Mouse (Mus musculus) hindbrain, embryonic 16.5 days (tissue): ENCODE data around the gene Ntf5. TPM values are rescaled to one million over a fixed set of nuclear protein-coding genes. Genes with fewer than 3 reads are reported as not detected.
"Not testable (repeated sequence)": the region's sequence is repeated elsewhere in the genome, so short reads cannot be mapped to it uniquely, and the experiment has no call there.

Experiments used
- ATAC-seq: fragments of 200-750 bp; cut with Nextera tagmentation; 2 replicates; pipeline ENCODE4 v1.8.0; 2017; ENCODE audit warnings: moderate TSS enrichment, moderate library complexity
- H3K27ac ChIP-seq: fragments of 300-500 bp; sonication (generic); 2 replicates; pipeline ENCODE4 v1.5.1; 2014; ENCODE audit warnings: low read depth, mild to moderate bottlenecking, control low read depth, low read length, moderate library complexity
- H3K27me3 ChIP-seq: fragments of 300-500 bp; sonication (generic); replicated peaks from 2 replicates; pipeline ENCODE4 v1.6.1; 2014; ENCODE audit warnings: low read length; ENCODE audit not compliant: control insufficient read depth, insufficient read depth
- H3K36me3 ChIP-seq: fragments of 300-500 bp; sonication (generic); 2 replicates; pipeline ENCODE4 v1.6.1; 2014; ENCODE audit warnings: mild to moderate bottlenecking, low read length, moderate library complexity, mixed read lengths; ENCODE audit not compliant: control insufficient read depth, insufficient read depth
- H3K4me1 ChIP-seq: fragments of 300-500 bp; sonication (generic); 2 replicates; pipeline ENCODE4 v1.6.1; 2014; ENCODE audit warnings: low read depth, low read length; ENCODE audit not compliant: control insufficient read depth, insufficient read depth
- H3K4me2 ChIP-seq: fragments of 300-500 bp; sonication (generic); 2 replicates; pipeline ENCODE4 v1.6.1; 2014; ENCODE audit warnings: mild to moderate bottlenecking, low read length, control low read depth, moderate library complexity
- H3K4me3 ChIP-seq: fragments of 300-500 bp; sonication (generic); 2 replicates; pipeline ENCODE4 v1.5.1; 2014; ENCODE audit warnings: mild to moderate bottlenecking, low read length, control low read depth, moderate library complexity
- H3K9ac ChIP-seq: fragments of 300-500 bp; sonication (generic); 2 replicates; pipeline ENCODE4 v1.6.1; 2014; ENCODE audit warnings: low read depth, mild to moderate bottlenecking, control low read depth, low read length, moderate library complexity
- H3K9me3 ChIP-seq: fragments of 300-500 bp; sonication (generic); 2 replicates; pipeline ENCODE4 v1.6.1; 2014; ENCODE audit warnings: mild to moderate bottlenecking, low read length, moderate library complexity; ENCODE audit not compliant: control insufficient read depth
- WGBS: fragments of 180-500 bp; shearing (Covaris S2); extraction: QIAGEN DNeasy Blood & Tissue Kit; methylation state at CpG from one replicate; pipeline ENCODE4 v1.1.7; 2014; 5-methylcytosine and 5-hydroxymethylcytosine counted together
- polyA plus RNA-seq: library from polyadenylated mRNA; unstranded; fragments of >200 nt; fragmentation: Nextera tagmentation; extraction: Ambion mirVana; gene quantifications from 2 replicates; pipeline ENCODE4 v1.2.1, GENCODE M21; 2015

Gene Ntf5
- polyA plus RNA-seq, 1 experiment from 2014 or later, result 0.15 TPM

GRCm38 (mm10) chr7:45396337-45396775 lies 17.1 kb upstream of the Ntf5 start:
- peak; percentile 31 for ATAC-seq
- WGBS, result 4% methylated on average over 3 of the region's 3 CpGs
- peak overlapping the region; percentile 48 for H3K4me3 ChIP-seq
- peak overlapping the region; percentile 60; the same call in 1 of the 2 replicates for H3K9ac ChIP-seq
- H3K4me1 ChIP-seq, result peaks cover 16% of the 10 kb centered on the region
- H3K27ac ChIP-seq, result peak overlapping the region; percentile 83
- not testable (repeated sequence) for H3K9me3 ChIP-seq, H3K36me3 ChIP-seq, H3K27me3 ChIP-seq
- peak overlapping the region; percentile 73 for H3K4me2 ChIP-seq

- Histone ChIP-seq H3K4me3 (no peak overlapping the region), H3K36me3 (peaks cover under 1% of the 10 kb centered on the region; the same call in 1 of the 2 replicates), H3K9me3 (no peaks in the 10 kb centered on the region), H3K4me2 (no peak overlapping the region), H3K27me3 (no peaks in the 10 kb centered on the region), H3K27ac (no peak overlapping the region), H3K4me1 (peaks cover 16% of the 10 kb centered on the region), H3K9ac (no peak overlapping the region)
- ATAC-seq, result no peak
- WGBS, result 79% methylated on average over 2 of the region's 2 CpGs
These were observed 16.7 kb upstream of the Ntf5 start for GRCm38 (mm10) chr7:45396787-45397186.

GRCm38 (mm10) chr7:45401521-45402085 lies 11.9 kb upstream of the Ntf5 start:
- Histone ChIP-seq H3K4me1 (peaks cover 5% of the 10 kb centered on the region; the same call in 1 of the 2 replicates), H3K9me3 (no peaks in the 10 kb centered on the region), H3K27me3 (peaks cover 19% of the 10 kb centered on the region), H3K9ac (no peak overlapping the region), H3K4me2 (no peak overlapping the region), H3K27ac (no peak overlapping the region), H3K36me3 (no peaks in the 10 kb centered on the region), H3K4me3 (no peak overlapping the region)
- ATAC-seq, result no peak
- WGBS, result 81% methylated on average over 10 of the region's 10 CpGs

DNA sequence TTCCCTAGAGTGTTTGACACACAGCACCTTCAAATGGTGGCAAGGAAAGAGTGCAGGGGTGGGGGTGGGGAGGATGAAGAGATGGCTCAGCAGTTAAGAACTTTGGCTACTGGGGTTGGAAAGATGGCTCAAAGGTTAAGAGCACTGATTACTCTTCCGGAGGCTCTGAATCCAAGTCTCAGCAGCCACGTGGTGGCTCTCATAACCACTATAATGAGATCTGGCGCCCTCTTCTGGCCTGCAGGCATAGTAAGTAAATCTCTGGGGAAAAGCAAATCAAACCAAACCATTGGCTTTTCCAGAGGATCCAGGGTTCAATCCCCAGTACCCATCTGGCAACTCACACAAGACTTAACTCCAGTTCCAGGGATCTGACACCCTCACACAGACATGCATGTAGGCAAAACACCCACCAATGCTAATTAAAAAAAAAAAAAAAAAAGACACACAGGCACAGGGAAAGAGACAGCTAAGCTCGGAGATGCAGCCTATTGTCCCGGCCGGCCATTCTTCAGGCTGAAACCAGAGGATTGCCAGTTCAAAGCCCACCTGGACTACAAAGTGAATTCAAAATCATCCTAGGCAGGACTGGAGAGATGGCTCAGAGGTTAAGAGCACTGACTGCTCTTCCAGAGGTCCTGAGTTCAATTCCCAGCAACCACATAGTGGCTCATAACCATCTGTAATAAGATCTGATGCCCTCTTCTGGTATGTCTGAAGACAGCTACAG lies 9.8 kb upstream of the Ntf5 start:
- Histone ChIP-seq H3K9ac (no peak overlapping the region), H3K4me2 (no peak overlapping the region)
- 46% methylated on average over 6 of the region's 6 CpGs for WGBS

DNA sequence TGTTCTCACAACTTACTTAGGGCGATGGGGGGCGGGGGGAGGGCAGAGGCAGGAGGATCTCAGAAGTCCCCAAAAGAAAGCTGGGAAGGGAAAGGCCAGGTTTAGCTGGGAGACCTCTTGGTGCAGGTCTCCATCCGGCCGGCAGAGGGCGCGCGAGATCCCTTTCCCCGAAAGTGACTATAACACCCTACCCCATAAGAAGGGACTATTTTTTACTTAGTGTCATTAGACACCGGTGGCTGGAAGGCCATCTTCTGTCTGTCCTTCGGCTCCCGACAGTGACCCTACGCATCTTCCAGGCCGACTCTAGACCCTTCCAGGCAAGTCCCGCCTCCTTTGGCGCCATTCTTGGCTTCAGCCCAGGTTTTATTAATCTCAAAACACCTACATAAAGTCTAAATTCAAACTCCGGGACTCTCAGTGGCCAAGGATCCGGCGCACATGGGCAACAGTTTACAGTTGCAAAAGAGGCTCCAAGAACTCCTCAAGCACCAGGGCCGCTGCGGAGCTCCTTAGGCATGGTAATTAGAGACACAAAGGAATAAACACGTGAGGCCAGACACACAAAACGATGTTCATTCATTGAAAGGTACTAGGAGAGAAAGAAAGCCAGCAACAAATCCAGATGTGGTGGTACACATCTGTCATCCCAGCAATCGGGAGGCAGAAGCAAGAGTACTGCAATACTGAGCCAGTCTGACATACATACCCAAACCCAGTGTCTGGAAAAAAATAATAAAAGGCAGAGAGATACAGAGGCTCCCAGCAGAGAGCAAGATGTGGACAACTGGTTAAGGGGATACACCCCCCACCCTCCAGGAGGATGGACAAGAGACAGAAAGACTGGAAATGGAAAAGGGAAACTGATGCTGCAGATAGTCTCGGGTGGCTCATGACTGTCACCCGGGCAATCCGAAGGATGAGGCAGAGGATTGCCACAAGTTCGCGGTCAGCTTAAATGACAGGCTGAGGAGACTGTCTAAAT lies 8.1 kb upstream of the Ntf5 start, which contains the start of gene Kcna7:
Kcna7 (plus strand) TSS at position 563 of the 985 bp plus-strand sequence.
- Histone ChIP-seq H3K4me2 (peak within 1 kb of the TSS; percentile 58), H3K9ac (peak within 1 kb of the TSS; percentile 38), H3K9me3 (no peaks in the 10 kb centered on the region), H3K27me3 (peaks cover 56% of the 10 kb centered on the region), H3K36me3 (no peaks in the 10 kb centered on the region), H3K4me1 (peaks cover 7% of the 10 kb centered on the region; the same call in 1 of the 2 replicates), H3K4me3 (peak within 1 kb of the TSS; percentile 38), H3K27ac (no peak within 1 kb of the TSS)
- no peak for ATAC-seq
- 14% methylated on average over 22 of the region's 28 CpGs for WGBS

More for the DNA sequence above, 9.8 kb upstream of the Ntf5 start:
- Histone ChIP-seq H3K27ac (no peak overlapping the region), H3K9me3 (no peaks in the 10 kb centered on the region), H3K36me3 (no peaks in the 10 kb centered on the region), H3K4me3 (no peak overlapping the region), H3K27me3 (peaks cover 39% of the 10 kb centered on the region), H3K4me1 (peaks cover 7% of the 10 kb centered on the region; the same call in 1 of the 2 replicates)
- no peak for ATAC-seq

DNA sequence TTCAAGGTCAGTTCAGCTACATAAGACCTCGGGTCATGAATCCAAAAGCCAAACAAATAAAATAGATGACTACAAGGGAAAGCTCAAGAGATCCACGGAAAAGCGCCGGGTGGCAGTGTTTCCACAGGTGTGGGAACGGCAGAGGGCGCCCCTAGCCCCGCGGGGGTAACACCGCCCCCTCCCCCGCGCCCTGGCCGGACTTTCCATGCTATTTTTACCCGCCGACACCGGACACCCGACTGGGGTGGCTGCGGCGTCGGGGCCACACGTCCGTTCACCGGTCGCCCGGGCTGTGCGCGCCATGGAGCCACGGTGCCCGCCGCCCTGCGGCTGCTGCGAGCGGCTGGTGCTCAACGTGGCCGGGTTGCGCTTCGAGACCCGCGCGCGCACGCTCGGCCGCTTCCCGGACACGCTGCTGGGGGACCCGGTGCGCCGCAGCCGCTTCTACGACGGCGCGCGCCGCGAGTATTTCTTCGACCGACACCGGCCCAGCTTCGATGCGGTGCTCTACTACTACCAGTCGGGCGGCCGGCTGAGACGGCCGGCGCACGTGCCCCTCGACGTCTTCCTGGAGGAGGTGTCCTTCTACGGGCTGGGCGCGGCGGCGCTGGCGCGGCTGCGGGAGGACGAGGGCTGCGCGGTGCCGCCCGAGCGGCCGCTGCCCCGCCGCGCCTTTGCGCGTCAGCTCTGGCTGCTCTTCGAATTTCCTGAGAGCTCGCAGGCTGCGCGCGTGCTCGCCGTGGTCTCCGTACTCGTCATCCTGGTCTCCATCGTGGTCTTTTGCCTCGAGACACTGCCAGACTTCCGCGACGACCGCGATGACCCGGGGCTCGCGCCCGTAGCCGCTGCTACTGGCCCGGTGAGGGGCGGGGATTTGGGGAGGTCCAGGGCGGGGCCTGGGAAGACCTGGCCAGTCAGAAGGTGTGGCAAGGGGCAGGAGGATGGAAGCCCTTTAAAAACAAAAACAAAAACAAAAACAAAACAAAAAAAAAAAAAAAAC lies 7.0 kb upstream of the Ntf5 start:
- peaks cover 66% of the 10 kb centered on the region for H3K27me3 ChIP-seq
- H3K4me3 ChIP-seq, result peak overlapping the region; percentile 38
- 2% methylated on average over 104 of the region's 114 CpGs for WGBS
- H3K9me3 ChIP-seq, result no peaks in the 10 kb centered on the region
- ATAC-seq, result 0 out of 2 replicates have a peak, but pooled peaks have one; percentile 18
- no peak overlapping the region for H3K27ac ChIP-seq
- peaks cover 7% of the 10 kb centered on the region; the same call in 1 of the 2 replicates for H3K4me1 ChIP-seq
- H3K36me3 ChIP-seq, result no peaks in the 10 kb centered on the region
- peak overlapping the region; percentile 38 for H3K9ac ChIP-seq
- peak overlapping the region; percentile 58 for H3K4me2 ChIP-seq

- 82% methylated on average over 10 of the region's 10 CpGs for WGBS
- Histone ChIP-seq H3K27me3 (peaks cover 74% of the 10 kb centered on the region), H3K4me2 (no peak overlapping the region), H3K4me1 (peaks cover 7% of the 10 kb centered on the region; the same call in 1 of the 2 replicates), H3K27ac (no peak overlapping the region), H3K4me3 (no peak overlapping the region), H3K9me3 (no peaks in the 10 kb centered on the region), H3K36me3 (no peaks in the 10 kb centered on the region), H3K9ac (no peak overlapping the region)
- no peak for ATAC-seq
These were observed 5.7 kb upstream of the Ntf5 start for GRCm38 (mm10) chr7:45407836-45408235.

DNA sequence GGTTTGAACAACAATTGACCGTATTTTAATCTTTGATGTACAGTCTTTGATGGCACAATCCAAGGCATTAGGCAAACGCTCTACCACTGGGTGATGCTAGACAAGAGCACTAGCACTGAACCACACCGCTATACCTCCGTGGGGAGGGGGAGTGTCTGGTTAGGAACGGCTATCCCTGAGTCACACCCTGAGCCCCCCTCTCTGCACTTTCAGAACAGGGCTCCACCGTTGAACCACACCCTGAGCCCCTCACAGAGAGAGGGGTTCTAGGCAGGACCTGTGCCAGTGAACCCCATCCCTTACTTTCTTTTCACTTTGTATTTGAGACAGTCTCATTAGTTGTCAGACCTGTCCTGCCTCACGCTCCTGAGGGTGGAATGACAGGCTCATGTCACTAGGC lies 5.1 kb upstream of the Ntf5 start:
- no peak overlapping the region for H3K9ac ChIP-seq
- H3K4me1 ChIP-seq, result peaks cover 10% of the 10 kb centered on the region
- no peak overlapping the region for H3K4me2 ChIP-seq
- H3K9me3 ChIP-seq, result no peaks in the 10 kb centered on the region
- no peaks in the 10 kb centered on the region for H3K36me3 ChIP-seq
- whole genome bisulfite sequencing, result 69% methylated on average over 7 of the region's 7 CpGs
- no peak for ATAC-seq
- H3K4me3 ChIP-seq, result no peak overlapping the region
- H3K27ac ChIP-seq, result no peak overlapping the region
- H3K27me3 ChIP-seq, result peaks cover 79% of the 10 kb centered on the region
